Mouse (Mus musculus) mouse trophoblast stem cell (cell line): ENCODE measurements around the gene Sorbs1.

Source experiments
- in situ Hi-C, 2 experiments: fragments of 300-500 bp; cut with MseI, MboI; formaldehyde crosslinking; loops; 2 replicates in 1 of 2; 3 replicates in 1 of 2; pipeline ENCODE4 v1.15.1; 2025

Gene Sorbs1

DNA sequence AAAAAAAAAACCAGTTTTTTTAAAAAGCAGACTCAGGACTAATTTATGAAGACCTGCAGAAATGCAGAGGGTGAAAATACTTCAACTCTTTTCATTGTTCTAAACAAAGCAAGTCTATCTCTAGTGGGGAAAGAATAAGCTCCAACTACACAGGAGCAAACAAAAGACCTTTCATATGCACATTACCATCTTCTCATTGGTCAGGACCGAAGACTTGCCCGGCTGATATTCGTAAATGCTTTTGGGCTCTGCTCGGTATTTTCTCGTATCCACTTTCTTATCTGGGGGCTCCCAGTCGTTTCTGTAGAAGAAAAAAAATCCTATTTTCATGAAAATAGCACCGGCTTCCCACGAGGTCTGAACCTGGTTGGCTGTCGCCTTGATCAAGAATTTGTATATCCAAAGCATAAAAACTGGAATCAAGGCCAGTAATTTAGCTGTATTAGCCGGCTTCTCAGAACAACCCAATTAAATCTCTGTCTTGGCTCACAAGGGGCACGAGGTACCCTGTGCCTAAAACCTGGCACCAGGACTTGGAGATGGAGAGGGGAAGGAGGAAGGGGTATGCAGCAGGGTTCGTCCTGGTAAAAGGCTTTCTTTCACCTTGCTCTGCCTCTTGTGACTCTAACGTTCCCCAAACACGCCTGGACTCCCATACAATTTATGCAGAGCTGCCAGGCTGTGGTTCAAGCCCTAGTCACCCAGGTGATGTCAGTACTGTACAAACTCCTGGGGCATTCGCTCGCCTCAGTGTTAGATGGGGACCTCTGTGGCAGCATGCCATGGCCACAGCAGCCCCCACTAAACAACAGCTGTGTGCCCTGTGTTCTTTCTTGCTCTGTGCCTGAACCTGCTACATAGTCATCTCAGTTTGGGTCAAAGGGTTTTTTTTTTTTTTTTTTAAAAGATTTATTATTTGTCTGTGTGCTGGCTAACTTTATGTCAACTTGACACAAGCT, 163.6 kb downstream of the Sorbs1 start:
- in situ Hi-C loops: loop anchor here in 1 of 2 experiments (10.0 kb wide), 1 partner anchor 195 kb away; no protein-coding TSS in a partner anchor

DNA sequence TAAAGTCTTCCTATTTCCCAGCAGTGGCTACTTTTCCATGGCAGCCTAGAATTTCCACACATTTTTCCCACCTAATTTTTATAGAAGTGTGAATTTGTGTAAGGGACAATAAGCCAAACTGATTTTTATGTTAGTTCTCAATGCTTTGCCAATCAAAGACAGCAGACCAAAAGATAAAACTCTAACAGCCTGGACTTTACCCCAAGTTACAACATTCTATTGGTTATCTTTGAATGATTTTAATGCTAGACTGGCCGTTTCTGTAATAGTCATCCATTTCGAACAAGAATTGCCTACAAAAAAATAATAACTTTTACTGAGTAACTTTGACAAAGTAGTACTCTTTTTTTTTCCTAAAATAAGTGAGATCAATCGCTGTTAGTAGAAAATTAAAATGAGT, 164.3 kb downstream of the Sorbs1 start:
- in situ Hi-C loops: loop anchor here in 1 of 2 experiments (10.0 kb wide), 1 partner anchor 196 kb away; no protein-coding TSS in a partner anchor

DNA sequence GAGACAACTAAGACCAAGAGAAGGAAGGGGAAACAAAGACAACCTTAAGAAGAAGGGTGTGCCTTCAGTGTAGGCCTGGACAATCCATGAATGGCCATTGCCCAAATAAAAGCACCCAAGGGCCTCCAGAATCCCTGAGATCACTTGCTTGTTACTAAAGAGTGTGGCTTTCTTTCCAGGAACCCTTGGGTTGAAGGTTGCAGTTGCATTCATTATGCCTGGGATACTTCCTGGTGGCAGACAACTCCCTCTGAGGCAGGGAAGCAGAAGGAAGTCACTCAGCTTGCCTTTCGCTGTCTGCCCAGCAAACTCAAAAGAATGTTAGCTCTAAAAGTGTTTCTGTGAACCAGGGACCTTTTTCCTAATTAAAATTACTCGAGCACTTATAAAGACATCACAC, 164.9 kb downstream of the Sorbs1 start:
- in situ Hi-C loops: loop anchor here in 1 of 2 experiments (10.0 kb wide), 1 partner anchor 196 kb away; no protein-coding TSS in a partner anchor

DNA sequence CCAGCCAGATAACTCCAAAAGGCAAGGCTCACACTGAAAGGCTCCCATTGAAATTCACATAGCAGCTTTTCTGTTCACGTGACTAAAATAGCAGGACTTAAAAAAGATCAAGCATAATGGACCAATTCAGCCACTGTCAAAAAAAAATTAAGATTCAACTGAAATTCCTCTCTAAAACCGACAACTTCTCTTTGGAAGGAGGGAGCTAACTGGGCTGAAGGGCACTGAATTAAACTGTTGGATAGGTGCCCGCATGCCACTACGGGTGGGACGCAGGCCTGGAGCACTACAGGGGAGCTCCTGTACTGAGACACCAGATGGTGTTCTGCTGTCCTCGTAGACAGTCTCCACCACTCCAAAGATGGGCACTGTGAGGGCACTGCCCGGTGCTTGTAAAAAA, 165.4 kb downstream of the Sorbs1 start:
- in situ Hi-C loops: loop anchor here in 1 of 2 experiments (10.0 kb wide), 1 partner anchor 197 kb away; no protein-coding TSS in a partner anchor

DNA sequence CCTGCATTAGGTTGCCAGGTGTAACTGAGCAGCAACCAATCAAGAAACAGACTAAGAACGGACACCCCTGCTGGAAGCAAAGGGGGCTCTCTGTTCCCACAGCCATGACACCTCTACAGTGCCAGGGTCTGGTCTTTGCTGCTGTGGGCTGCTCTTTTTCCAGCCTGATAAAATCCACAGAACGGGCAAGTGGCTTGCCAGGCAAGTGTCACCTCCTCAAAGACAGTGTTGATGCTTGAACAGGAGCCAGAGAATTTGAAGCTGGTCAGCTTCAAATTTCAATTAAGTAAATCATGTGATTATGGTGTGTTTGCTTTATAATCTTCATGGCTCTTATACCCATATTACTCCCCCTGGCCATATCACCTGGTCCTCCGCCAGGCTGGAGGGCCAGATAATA, 166.7 kb downstream of the Sorbs1 start:
- in situ Hi-C loops: loop anchor here in 1 of 2 experiments (10.0 kb wide), 1 partner anchor 198 kb away; no protein-coding TSS in a partner anchor

DNA sequence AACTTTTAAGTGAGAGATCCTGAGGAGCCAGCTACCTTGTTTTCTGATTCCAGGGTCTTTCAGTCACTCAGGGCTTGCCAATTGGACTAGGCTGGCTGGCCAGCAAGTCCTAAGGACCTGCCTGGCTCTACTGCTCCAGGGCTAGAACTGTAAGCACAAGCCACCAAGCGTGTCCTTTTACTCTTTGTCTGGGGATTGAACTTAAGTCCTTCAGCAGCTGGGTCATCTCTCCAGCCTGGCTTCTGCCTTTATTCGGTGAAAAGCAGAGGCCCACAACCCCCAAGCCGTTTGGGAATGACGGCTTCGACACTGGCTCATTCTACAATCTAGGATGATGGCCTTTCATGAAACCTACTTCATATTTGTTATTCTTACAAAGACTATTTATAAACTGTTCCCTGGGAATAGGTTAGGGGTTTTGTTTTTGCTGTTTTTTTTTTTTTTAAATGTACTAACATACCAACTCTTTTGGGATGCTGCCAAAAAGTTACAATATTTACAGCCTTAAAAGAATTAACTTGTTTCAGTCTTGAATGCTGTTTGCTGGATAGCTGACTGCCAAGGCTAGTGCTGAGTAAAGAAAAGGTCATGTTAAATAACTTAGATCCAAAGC, 167.2 kb downstream of the Sorbs1 start:
- in situ Hi-C loops: loop anchor here in 1 of 2 experiments (10.0 kb wide), 1 partner anchor 198 kb away; no protein-coding TSS in a partner anchor

DNA sequence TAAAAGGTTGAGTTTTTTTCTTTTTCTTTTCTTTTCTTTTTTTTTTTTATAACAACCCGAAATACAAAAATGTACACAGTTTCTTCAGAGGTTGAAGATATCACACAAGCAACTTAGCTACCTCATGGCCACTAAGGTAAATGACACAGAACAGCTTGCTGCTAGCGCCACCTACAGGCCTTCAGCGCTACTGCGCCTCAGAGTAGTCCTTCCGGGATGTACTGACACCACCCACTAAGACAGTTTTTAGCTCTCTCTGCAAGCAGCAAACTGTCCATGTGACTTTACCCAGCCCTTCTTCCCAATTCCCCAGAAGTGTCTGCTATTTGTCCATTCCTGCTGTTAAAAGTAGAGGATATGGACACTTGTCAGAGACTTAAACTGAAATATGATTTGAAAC, 167.9 kb downstream of the Sorbs1 start:
- in situ Hi-C loops: loop anchor here in 1 of 2 experiments (10.0 kb wide), 1 partner anchor 199 kb away; no protein-coding TSS in a partner anchor

DNA sequence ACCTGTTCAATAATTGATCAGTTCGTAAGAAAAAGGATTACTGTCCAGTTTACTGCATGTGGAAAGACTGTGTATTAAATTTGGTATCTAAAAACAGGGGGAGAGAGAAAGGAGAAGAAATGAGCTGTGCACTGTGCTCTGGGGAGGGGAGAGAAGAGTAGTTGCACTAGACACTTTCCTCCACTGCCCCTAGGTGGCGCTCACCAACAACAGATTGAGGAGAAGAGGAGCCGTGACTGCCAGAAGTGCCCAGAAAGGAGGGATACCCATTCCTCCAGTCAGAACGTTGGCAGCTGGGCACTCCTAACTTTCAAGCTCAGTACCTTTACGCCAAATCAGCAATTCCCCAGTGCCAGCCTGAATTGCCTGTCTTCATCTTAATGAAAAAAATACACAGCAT, 170.6 kb downstream of the Sorbs1 start:
- in situ Hi-C loops: loop anchor here (5.0 to 10.0 kb wide), 2 partner anchors 199 to 202 kb away; no protein-coding TSS in a partner anchor

DNA sequence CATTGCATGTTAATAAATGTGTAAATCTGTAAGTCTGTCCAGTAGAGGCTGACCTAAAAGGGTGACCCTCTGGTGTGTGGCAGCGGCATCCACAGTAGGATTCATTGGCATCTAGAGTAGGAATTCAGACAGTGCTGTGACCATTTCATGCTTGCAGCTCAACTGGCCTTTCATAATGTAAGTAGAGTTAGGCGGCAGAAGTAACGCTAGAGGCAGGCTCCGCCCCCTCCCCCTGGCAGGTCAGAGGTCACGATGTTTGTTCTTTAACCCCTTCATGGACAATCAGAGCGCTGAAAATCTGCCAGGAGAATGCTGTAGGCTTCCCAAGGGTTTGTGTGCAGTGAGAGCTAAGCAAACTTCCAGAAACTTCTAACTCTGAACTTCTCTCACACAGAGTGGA, 172.4 kb downstream of the Sorbs1 start:
- in situ Hi-C loops: loop anchor here (5.0 to 10.0 kb wide), 2 partner anchors 201 to 204 kb away; no protein-coding TSS in a partner anchor

DNA sequence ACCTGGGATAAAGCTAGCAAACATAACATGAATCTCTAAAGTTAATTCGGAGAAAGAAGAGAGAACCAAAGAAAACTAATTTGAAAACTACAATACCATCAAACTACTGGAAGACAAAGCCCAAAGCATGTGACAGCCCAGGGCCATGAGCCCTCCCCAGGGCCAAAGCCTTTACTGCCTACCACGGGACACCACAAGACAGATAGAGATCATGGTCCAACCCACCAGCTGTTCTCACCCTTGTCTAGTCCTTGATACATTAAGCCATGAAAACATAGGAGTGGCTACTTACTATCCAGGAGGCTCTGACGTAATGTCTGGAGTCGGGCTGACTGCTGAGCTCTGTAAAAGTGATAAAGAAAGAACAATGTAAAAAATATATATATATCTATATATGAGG, 176.9 kb downstream of the Sorbs1 start:
- in situ Hi-C loops: no loop called here

DNA sequence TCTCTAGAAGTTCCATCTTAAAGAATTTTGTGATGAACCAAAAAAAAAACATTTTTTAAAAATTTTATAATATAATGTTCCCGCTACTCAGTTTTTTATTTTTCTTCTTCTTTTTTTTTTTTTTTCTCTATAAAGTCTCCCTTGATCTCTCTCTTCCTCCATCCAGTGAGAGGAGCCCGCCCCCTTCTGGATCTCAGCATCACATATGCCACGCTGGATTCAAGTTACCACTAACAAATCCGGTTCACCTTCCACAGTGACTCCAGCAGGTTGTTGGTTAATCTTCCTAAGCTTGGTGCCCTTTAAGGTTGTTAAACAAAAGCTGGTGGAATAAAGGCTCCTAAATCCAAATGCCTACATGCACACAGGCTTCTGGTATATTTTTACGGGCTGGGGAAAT, 179.7 kb downstream of the Sorbs1 start:
- in situ Hi-C loops: no loop called here

DNA sequence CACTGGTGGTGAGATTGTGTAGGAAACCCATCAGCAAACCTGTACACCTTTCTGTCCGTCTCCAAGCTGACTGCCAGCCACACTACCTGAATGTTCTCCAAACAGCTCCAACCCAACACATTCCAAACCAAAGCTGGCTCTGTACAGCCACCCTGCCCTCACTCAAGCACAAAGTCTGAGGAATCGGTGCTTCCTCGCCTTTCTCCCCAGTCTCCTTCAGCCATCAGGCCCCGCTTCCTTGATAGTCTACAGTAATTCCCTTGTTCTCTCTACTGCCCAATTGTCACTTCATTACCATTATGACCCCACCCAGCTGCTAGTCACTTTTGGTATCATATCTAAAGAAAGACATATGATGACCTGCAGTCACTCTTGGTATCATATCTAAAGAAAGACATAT, 180.5 kb downstream of the Sorbs1 start:
- in situ Hi-C loops: no loop called here

DNA sequence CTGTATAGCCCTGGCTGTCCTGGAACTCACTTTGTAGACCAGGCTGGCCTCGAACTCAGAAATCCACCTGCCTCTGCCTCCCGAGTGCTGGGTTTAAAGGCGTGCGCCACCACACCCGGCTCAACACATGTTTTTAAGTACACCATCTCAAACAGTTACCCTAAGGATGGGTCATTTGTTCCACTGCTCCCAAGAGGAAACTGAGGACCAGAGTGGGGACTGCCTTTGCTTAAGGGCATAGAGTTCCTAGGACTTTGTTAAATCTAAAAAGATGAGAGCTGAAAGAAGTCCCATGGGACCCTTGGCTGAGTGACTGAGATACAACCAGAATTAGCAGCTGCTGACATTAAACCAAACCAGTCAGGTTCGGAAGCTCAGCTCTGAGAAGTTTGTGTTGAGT, 181.3 kb downstream of the Sorbs1 start:
- in situ Hi-C loops: no loop called here

DNA sequence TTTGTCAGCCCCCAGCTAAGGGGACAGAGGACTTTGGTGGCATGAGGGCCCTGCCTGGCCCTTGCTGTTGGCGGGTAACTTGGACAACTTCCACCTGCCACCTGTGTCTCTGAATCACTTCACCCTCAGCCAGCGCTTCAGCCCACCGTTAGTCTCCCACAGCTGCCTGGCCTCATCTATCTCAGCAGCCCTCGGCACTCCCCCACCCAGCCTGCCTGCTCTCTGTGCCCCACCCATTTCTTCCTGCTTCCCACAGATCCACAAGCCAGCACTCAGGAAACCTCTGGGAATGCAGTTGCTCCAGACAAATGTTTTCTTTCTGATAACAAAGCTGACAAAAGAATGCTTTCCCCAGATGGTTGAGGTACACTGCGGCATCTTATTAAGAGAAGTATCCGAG, 181.7 kb downstream of the Sorbs1 start:
- in situ Hi-C loops: no loop called here

DNA sequence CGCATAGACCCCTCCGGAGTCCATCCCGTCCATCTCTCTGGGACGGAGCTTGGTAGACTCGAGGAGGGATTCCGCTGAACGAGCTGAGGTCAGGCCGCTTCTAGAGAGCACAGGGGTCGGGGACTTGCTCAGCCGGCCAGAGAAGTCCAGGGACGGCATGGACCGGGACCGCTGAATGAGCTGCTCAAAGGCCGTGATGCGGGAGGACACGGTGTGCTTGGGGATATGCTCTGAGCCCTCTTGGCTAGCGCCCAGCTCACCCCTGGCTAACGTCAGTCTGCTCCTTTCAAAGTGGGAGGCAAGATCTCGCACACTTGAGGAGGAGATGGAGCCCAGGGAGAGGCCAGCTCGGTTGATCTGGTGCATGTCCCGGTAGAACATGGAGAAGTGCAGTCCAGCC, 187.5 kb downstream of the Sorbs1 start:
- in situ Hi-C loops: no loop called here

DNA sequence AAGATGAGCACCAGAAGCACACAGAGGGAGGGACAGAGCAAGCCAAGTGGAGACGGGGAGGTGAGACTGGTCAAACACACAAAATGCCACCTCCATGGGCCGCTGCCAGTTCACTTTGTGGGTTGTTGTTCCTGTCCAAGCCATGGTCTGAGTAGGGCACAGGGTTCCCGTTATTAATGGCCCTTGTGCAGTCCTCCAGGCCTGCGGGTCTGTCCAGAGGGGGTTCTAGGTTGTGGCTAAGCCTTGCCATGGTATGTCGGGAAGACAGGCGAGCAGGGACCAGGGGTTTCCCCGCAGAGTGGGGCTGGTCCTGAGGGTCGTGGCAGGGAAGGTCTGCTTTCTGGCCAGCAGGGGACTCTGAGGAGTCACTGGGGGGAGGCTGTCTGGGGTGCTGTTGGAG, 188.2 kb downstream of the Sorbs1 start:
- in situ Hi-C loops: no loop called here

DNA sequence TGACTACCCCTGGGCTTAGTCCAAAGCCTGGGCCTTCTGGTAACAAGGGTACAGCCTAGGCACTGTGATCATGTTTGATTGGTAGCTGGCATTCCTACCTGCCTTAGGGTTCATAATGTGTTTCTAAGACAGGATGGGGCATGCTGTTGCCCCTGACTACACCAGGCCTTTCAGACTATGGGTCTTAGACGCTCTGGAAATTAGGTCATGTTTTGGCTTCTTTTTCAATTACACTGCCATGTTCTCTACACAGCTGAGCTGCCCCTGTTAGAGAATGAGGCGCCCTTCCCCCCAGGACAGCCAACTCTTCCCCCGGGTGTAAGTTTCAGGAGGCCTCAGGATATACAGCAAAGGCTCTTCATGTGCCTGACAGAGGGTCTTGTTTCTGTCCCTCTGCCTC, 191.4 kb downstream of the Sorbs1 start:
- in situ Hi-C loops: no loop called here

DNA sequence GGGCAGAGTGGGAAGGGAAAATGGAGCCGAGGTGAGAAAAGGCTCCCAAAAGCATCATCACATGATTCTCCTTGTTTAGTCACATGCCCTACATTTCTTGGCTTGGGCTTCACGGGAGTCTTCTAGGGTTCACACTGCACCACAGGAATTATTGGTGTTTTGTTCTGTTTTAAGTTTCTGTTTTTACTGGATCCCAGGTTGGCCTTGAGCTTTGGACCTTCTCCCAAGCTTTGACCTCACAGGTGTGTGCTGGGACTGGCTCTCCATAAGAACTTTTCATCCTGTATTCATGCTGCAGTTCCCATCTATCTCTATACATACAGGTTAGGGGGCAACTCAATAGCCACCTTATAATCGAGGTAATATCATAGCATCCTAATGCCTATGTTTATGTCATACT, 194.4 kb downstream of the Sorbs1 start:
- in situ Hi-C loops: no loop called here

DNA sequence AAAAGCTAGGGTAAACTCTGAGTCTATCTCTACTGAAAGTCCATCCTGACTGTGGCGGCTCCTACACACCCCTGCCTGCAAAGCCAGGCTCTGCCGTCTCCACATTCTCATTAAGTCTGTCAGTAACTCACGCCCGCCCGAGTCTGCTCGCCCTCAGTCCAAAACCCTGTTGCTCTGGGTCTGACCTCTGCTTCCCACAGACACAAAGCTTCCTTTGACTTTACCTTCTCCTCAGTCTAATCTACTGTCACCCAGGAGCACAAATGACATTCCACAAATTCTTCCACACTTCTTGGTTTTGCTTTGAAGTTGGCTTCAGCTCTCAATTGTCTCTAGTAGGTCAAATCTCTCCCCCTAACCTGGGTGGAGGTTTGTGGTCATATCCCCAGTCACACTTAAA, 195.1 kb downstream of the Sorbs1 start:
- in situ Hi-C loops: no loop called here

DNA sequence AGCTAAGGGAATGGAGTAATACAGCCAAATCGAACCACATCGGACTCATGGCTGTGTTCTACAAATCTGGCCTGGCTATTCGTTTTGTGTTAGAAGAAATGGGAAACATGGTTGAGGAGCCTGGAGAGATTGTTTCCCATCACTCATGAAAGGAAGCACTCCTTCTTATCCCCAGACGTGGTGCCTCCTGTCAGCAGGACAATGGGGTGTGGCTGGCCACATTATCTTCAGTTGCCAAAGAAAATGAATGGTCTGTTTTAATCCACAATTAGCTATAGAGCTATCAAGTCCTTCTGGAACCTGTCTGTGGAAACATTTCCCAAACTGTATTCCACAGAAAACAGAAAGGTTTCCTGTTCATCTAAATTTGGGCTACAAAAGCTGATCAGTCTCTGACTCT, 196.6 kb downstream of the Sorbs1 start:
- in situ Hi-C loops: no loop called here

DNA sequence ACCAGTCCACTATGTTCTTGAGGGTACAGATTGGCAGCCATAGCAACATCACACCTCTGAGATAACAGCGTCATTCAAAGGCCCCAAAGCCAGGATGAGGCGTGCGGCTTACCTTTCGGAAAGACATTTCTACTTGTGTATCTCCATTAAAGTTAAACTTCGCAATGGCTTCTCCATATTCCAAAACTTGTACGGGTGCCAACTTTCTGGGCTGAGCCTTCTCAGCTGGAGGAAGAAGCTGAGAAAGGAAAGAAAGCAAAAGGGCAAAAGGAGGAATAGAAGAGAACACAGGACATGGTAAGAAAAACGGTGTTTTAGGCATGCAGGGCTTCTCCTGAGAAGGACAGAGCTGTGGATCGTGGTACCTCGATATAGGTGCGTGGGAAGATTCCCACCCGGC, 199.3 kb downstream of the Sorbs1 start:
- in situ Hi-C loops: no loop called here

DNA sequence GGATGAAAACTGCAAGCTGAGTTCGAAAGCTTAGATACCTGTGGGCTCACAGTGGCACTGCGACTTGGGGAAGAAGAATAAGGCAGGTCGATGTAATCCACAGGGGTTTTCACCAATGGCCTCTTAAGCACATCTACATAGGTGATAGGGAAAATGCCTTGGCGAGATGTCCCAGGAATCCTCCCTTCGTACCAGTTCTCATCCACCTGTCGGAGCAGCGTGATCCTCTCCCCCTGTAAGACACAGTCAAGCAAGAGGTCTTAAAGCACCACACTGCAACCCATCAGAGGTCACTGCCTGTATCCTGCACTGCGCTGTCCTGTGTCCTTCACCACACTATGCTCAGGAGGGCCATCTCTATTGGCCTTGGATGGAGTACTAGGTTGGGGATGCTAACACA, 201.9 kb downstream of the Sorbs1 start:
- in situ Hi-C loops: no loop called here
